Mouse (Mus musculus): ENCODE data around the gene Stard9.
A peak's percentile ranks its signal among the peaks of the same experiment; 100 is the strongest.

Stard9 gene

DNA sequence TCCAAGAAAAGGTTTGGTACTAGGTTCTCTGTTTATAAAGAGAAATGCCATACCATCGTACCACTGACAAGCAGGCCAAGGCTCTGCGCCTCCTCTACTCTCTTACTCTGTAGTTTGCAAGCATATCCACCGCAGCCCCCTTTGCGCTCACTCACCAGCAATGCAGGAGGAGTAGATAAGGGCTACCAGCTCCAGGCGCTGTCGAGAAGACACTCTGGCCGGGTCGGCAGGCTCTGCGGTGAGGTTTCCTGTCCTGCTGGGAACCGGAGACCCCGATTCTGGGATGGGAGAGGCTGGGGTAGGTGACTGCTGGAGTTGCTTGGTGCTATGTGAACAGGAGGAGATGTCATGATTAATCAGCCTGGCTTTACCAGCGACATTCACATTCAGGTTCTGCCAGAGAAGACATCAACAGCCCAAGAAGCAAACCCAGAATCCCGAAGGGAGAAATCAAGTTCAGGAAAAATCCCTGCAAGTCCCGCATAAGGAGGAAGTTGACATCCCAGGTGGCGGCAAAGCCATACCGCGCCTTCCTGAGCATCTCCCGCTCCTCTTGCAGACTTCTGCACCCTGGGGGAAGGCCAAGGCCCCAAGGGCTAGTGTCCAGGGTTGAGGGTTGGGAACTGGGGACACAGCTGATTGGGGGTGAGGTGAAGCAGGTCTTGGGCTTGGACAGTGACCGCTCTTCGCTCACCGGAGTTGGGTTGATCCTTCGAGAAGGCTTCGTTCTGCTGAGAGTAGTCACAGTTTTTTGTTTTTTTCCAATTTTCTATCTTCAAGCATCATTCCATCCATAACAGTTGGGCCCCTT, 101.1 kb downstream of the Stard9 start:
- DNase-seq (ENCODE audit: low read depth, low spot score): no peak

DNA sequence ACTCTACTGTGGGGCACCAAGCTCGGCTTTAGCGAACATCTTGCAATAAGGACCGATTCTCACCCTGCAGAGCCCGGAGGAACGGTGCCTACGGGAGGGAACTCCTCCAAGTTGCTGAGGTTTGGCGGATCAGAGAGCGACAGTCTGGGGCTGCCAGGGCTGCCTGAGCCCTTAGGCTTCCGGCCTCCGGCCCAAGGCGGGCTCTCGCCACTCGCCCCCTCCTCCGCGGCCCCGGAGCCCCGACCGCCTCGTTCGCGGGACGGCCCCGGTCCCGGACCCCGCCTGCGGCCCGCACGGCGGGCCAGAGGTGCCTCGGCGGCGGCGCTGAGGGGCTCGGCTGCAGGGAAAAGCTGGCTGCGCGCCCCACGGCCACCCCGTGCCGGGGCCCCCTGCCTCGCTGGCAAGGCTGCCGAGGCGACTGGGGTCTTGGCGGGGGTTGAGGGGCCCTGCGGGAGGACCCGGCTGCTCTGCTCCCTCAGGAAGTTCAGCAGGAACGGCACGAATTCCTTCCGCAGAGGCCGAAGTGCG, 101.8 kb downstream of the Stard9 start:
- DNase-seq (ENCODE audit: low read depth, low spot score): no peak

DNA sequence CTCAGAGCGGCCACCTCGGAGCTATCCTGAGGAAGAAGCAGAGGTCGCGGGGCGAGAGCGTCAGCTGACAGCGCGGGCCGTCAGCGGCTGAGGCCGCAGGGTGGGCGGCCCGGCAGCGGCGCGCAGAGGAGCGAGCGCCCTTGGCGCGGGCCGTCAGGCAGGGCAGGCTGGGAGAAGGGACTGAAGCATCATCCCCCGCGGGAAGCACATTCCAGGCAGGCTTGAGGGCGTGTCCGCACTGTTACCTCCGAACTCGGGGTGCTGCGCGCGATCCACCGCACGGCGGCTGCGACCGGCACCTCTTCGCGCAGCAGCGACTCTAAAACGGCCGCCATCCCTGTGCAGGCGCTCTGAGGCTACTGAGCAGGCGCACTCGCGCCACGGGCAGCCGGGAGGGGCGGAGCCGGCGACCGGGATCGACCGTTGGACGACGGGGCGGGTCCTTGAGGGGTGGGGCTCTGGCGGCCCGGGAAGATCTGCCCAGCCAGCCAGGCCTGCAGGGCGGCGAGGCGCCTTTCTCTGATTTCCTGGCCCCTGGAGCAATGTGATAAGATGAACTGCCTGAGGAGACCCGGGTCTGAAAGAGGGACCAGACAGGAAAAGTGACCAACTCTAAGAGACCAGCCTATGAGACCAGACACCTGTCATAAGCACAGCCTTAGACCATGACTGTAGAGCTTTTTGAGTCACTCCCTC, 102.4 kb downstream of the Stard9 start:
- peak; percentile 76 for DNase-seq (ENCODE audit: low read depth, low spot score)

DNA sequence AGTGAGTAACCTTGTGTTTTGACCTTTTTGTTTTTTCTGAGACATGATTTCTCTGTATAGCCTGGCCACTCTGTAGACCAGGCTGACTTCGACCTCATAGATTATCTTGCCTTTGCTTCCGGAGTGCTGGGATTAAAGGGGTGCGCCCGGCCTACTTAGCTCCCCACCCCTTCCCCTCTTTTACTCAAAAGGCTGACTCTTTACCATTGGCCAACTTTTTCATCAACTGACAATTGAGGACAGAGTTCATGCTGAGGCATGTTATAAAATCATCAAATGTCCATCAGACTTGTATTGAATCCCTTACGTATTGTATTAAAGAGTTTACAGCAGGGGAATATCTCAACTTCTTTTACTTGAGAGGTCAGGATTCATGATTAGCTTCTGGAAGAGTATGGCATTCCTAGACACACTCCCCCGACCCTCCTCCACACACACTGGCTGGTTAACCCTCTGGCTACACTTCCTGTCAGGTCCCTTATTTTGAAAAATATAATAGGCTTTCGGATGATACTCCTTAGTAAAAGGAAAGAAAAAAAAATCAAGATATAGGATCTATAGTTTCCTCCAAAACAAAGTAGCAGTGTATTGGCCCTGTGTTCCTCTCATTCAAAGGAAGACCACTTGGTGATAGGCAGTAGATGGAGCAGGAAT, 103.1 kb downstream of the Stard9 start:
- DNase-seq (ENCODE audit: low read depth, low spot score): no peak

DNA sequence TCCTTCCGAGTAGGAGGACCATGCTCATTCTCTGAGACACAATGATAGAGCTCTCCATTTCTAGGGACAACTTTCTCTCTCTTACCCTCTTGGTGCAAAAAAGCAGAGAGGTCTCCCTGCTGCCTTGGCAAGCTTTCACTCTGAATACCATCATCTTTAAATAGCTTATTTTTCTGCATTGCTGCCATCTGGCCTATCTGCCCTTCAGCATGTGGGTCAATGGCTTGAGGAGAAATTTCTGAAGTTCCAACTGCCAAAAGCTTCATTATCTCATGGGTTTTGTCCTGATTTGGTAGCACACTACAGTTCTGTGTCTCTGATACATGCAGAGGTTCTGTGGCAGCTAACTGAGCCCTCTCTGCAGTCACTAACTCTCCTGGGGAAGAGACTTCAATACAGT, 116.6 kb downstream of the Stard9 start:
- no peak for DNase-seq (ENCODE audit: low read depth, low spot score)

DNA sequence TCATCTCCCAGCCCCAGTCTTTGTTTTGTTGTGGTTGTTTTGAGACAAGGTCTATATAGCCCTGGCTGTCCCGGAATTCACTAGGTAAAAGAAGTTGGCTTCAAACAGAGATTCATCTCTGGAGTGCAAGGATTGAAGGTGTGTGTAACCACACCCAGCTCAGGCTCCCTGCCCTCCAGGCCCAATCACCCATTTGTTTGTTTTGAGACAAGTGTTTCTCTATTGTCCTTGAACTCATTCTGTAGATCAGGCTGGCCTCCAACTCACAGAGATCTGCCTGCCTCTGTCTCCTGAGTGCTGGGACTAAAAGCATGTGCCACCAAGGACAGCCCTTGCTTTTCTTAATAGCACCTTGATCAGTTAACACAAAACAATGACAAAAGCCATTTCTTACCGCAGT, 119.1 kb downstream of the Stard9 start:
- no peak for DNase-seq (ENCODE audit: low read depth, low spot score)

DNA sequence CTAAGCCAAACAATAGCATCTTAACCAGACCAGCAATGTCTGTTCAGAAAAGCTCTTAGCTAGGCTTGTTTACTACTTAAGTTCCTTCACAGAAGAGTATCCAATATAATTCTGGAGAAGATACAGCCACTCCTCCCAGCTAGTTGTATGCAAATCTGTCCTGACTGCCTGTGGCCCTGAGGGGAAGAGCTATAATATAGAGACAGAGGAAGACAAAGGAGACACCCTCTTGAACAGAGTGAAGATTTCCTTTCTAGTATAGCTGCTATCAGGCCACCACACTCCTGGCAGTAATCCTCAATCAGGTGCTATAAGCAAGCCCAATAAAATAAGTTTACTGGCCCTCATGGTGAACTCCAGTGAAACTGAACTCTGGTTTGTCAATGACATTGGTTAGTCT, 133.0 kb downstream of the Stard9 start:
- no peak for DNase-seq (ENCODE audit: low read depth, low spot score)

DNA sequence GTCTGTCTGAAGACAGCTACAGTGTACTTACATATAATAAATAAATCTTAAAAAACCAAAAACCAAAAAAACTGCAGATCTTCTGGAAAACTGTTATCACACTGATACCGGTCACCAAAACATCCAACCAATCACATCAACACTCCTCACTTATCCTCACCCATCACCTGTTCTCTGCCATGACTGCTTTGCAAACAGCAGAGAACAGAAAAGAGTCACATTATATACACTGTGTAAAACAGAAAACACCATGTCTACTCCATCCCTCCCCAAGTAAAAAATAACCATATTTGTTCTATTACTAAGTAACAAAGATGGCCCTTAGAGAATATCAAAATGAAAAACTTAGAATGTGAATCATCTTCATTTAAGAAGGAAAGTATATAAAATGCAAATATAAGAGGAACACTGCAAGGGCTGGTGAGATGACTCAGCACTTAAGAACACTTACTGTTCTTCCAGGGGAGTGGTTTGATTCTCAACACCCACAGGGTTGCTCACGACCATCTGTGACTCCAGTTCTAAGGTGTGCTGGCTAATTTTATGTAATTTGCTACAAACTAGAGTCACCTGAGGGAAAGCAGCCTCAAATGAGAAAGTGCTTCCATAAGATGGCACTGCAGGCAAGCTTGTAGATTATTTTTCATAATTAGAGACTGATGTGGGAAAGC, 141.5 kb downstream of the Stard9 start:
- peak; percentile 65 for DNase-seq (ENCODE audit: low read depth, low spot score)

All from telencephalon, adult 2 months (tissue).